ENCODE assay signal across 28 mouse cellular contexts in the genomic region with DNA sequence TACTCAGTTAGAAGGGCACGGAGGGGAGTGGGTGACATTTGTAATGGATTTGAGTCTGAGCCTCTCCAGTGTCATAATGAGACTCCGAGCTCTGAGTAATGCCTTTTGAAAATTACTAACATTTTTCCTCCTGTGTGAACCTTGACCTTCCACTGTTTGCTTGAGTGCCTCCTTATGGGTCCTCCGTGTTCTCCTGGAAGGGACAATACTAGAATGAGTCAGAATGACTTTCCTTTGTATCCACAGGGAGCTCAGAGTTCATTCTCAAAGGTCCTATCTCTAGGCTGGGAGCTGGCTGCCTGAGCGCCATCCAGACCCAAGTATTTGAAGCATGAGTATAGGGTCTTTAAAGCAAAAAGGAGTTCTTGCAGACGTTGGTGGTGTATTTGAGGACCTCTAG. TPM values are rescaled to one million over a fixed set of nuclear protein-coding genes. Genes with fewer than 3 reads are reported as not detected.
DNase-seq lines count a peak whose midpoint lies in the region; ATAC-seq and TF ChIP-seq lines count a peak whose summit lies in the region.
"Had no signal": no experiment of that assay in that cellular context is flagged by ENCODE, and none has a peak within 500 bp of the region (broad histone marks: within the 10 kb centered on the region; RNA-seq: fewer than 3 reads in every experiment).

No protein-coding gene starts in this region.

- no peak overlapping the region for H3K9ac ChIP-seq in kidney, postnatal 0 days (ENCODE audit: low read depth, low read length)
- no peak overlapping the region for H3K9ac ChIP-seq in kidney, embryonic 14.5 days (ENCODE audit: low read depth, low read length)
- H3K9ac ChIP-seq: heart, embryonic 12.5 days; hindbrain, embryonic 13.5 days; limb, embryonic 12.5 days; lung, embryonic 15.5 days had no signal

- no peak overlapping the region for H3K27ac ChIP-seq in kidney, postnatal 0 days
- no peak overlapping the region for H3K27ac ChIP-seq in kidney, embryonic 14.5 days (ENCODE audit: low read depth, low read length)
- H3K27ac ChIP-seq: hindbrain, embryonic 13.5 days; limb, embryonic 12.5 days; lung, embryonic 15.5 days; midbrain, embryonic 10.5 days had no signal

- no peak overlapping the region for H3K4me3 ChIP-seq in kidney, postnatal 0 days (replicated peaks; ENCODE audit: low read depth, low read length)
- no peak overlapping the region for H3K4me3 ChIP-seq in kidney, embryonic 14.5 days (ENCODE audit: low read length)
- H3K4me3 ChIP-seq: heart, embryonic 12.5 days; hindbrain, embryonic 13.5 days; limb, embryonic 12.5 days; lung, embryonic 15.5 days; midbrain, embryonic 10.5 days had no signal

- TF ChIP-seq CTCF in kidney, postnatal 0 days (IDR thresholded peaks at IDR 0.05; ENCODE audit: low read depth), result no peak

- DNase-seq in adrenal gland, adult (ENCODE audit: inconsistent age in 2 of 2, low spot score in 1 of 2), result peak; percentile 27 to 33
- DNase-seq in adrenal gland, postnatal 10 days, result no peak
- DNase-seq in kidney, postnatal 0 days (ENCODE audit: low spot score), result no peak
- DNase-seq in large intestine, adult 2 months (ENCODE audit: low read depth, low spot score), result peak; percentile 54
- no peak for DNase-seq in right cerebral cortex, postnatal 25 days
- no peak for DNase-seq in retina, embryonic 14.5 days (ENCODE audit: low spot score)
- DNase-seq: cerebellum, adult 8-10 months; cerebellum, postnatal 25 days; gastrocnemius, postnatal 25 days; heart, adult 18-20 months; heart, postnatal 4 days; kidney, adult 8-10 months; kidney, postnatal 4 days; layer of hippocampus, adult 9-11 months; right cerebral cortex, adult 18-20 months; right cerebral cortex, postnatal 4 days; thymus, postnatal 14 days had no signal

- H3K27me3 ChIP-seq in kidney, postnatal 0 days (ENCODE audit: insufficient read depth, low read length), result no peaks in the 10 kb centered on the region
- no peaks in the 10 kb centered on the region for H3K27me3 ChIP-seq in kidney, embryonic 14.5 days (ENCODE audit: control insufficient read depth, insufficient read depth, low read length)
- H3K27me3 ChIP-seq: CH12.LX; heart, embryonic 12.5 days; hindbrain, embryonic 13.5 days; limb, embryonic 12.5 days; lung, embryonic 15.5 days had no signal

- H3K4me1 ChIP-seq in kidney, postnatal 0 days (replicated peaks; ENCODE audit: insufficient read depth, low read length), result no peaks in the 10 kb centered on the region
- H3K4me1 ChIP-seq in kidney, embryonic 14.5 days (ENCODE audit: control insufficient read depth, insufficient read depth, low read length), result no peaks in the 10 kb centered on the region
- H3K4me1 ChIP-seq: heart, embryonic 12.5 days; limb, embryonic 12.5 days; lung, embryonic 15.5 days; midbrain, embryonic 10.5 days had no signal

- no peak overlapping the region for H3K4me2 ChIP-seq in kidney, postnatal 0 days (ENCODE audit: low read length)
- H3K4me2 ChIP-seq in kidney, embryonic 14.5 days (replicated peaks; ENCODE audit: low read depth, low read length), result no peak overlapping the region
- H3K4me2 ChIP-seq: heart, embryonic 12.5 days; hindbrain, embryonic 13.5 days; limb, embryonic 12.5 days; lung, embryonic 15.5 days had no signal

- ATAC-seq in kidney, postnatal 0 days (replicated peaks; ENCODE audit: low FRiP score, low read depth), result peak; percentile 54; the same call in 1 of the 2 replicates
- ATAC-seq in kidney, embryonic 14.5 days (ENCODE audit: low FRiP score, low TSS enrichment), result no peak
- ATAC-seq: forebrain, embryonic 14.5 days; midbrain, embryonic 16.5 days had no signal

- WGBS in kidney, postnatal 0 days, result 70% methylated on average over 5 of the region's 5 CpGs
- 79% methylated on average over 5 of the region's 5 CpGs for WGBS in kidney, embryonic 14.5 days
- WGBS in large intestine, adult 2 months, result 42% methylated on average over 5 of the region's 5 CpGs

- no peaks in the 10 kb centered on the region for H3K36me3 ChIP-seq in kidney, postnatal 0 days (ENCODE audit: insufficient read depth, low read length)
- H3K36me3 ChIP-seq in kidney, embryonic 14.5 days (ENCODE audit: control insufficient read depth, insufficient read depth, low read length), result no peaks in the 10 kb centered on the region
- H3K36me3 ChIP-seq: heart, embryonic 12.5 days; hindbrain, embryonic 13.5 days; limb, embryonic 12.5 days; lung, embryonic 15.5 days; midbrain, embryonic 10.5 days had no signal

- H3K9me3 ChIP-seq in kidney, postnatal 0 days (replicated peaks; ENCODE audit: low read length), result no peaks in the 10 kb centered on the region
- no peaks in the 10 kb centered on the region for H3K9me3 ChIP-seq in kidney, embryonic 14.5 days (ENCODE audit: control insufficient read depth, low read length)
- H3K9me3 ChIP-seq: heart, embryonic 12.5 days; hindbrain, embryonic 13.5 days; limb, embryonic 12.5 days; lung, embryonic 15.5 days; midbrain, embryonic 10.5 days had no signal

RNA-seq across cellular contexts. Expression of gene Samd13, which starts 32.9 kb away (rescaled TPM):
- under 1 TPM; 0.24 to 0.69 TPM for total RNA-seq in adrenal gland, postnatal 10 days (2021)
- polyA plus RNA-seq in kidney, postnatal 0 days (2015; fragmentation: Nextera tagmentation; extraction: Ambion mirVana), result 0.63 and 1.2 TPM in 2 replicates
- polyA plus RNA-seq in kidney, embryonic 14.5 days (2014; fragmentation: Nextera tagmentation; extraction: Ambion mirVana), result 0.99 and 1.2 TPM in 2 replicates
- 0.31 TPM in 1 of 2 replicates, not detected in the other for polyA plus RNA-seq in large intestine, adult 2 months (2012; rRNA removed)
- total RNA-seq: CH12.LX; liver, adult 2 months; neutrophil, adult 5-6 weeks had no signal
- polyA plus RNA-seq: liver, adult 2 months had no signal

Comparison
In these comparisons a context has a peak if more than half of its experiments do, and no peak if none do; other contexts are left out.
1. DNase-seq: peak in adrenal gland, adult (2 of 2) and large intestine, adult 2 months (single experiment); none in adrenal gland, postnatal 10 days (single experiment), kidney, postnatal 0 days (single experiment), right cerebral cortex, postnatal 25 days (single experiment) and retina, embryonic 14.5 days (single experiment).